In the genomic region with DNA sequence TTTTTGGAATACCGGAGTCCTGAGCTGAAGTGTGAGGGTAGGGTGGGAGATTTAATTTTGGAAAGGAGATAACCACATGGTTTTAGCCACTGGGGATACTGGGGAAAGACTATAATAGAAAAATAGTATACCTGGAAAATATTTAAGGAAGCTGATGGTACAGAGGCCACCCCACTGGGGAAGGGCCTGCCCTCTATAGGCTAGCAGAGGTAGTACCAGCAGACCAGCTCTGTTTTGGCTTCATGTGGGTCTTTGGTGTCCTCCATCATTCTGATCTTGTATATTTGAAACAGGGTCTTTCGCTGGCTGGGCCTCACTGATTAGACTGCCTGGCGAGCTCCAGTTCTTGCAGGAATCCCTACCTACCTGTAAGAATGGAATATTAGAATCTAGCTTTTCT, we compare ENCODE assay signal across 14 mouse cellular contexts. TPM values are rescaled to one million over a fixed set of nuclear protein-coding genes. Genes with fewer than 3 reads are reported as not detected.
A peak's percentile ranks its signal among the peaks of the same experiment; 100 is the strongest.
DNase-seq lines count a peak whose midpoint lies in the region; TF ChIP-seq lines count a peak whose summit lies in the region.
"Had no signal": no experiment of that assay in that cellular context is flagged by ENCODE, and none has a peak within 500 bp of the region (broad histone marks: within the 10 kb centered on the region; RNA-seq: fewer than 3 reads in every experiment).

No protein-coding gene starts in this region.

- DNase-seq in heart, adult 2 months, result no peak
- no peak for DNase-seq in heart, postnatal 4 days
- no peak for DNase-seq in lung, adult 2 months
- no peak for DNase-seq in lung, postnatal 14 days
- peak; percentile 13 for DNase-seq in ZHBTc4 (ENCODE audit: low read depth, low spot score)
- DNase-seq in layer of hippocampus, postnatal 36 days, result no peak
- no peak for DNase-seq in urinary bladder, postnatal 10 days (ENCODE audit: low spot score)
- DNase-seq: liver, embryonic 13.5 days; right cerebral cortex, postnatal 25 days had no signal

- no peaks in the 10 kb centered on the region for H3K36me3 ChIP-seq in heart, adult 2 months (ENCODE audit: control insufficient read depth, insufficient read depth, low read length)
- H3K36me3 ChIP-seq: embryonic facial prominence, embryonic 13.5 days; heart, embryonic 12.5 days; liver, embryonic 13.5 days; midbrain, embryonic 13.5 days; neural tube, embryonic 15.5 days had no signal

- TF ChIP-seq POLR2A in heart, adult 2 months (IDR thresholded peaks at IDR 0.05; ENCODE audit: insufficient read depth, low read depth, low read length), result no peak
- TF ChIP-seq POLR2A in lung, adult 2 months (IDR thresholded peaks at IDR 0.05; ENCODE audit: borderline replicate concordance, extremely low read depth, low read depth, low read length), result no peak
- TF ChIP-seq POLR2A in embryonic fibroblast, embryonic 13.5 days (IDR thresholded peaks at IDR 0.05; ENCODE audit: low read depth, low read length), result no peak

- H3K79me2 ChIP-seq in heart, adult 2 months (replicated peaks; ENCODE audit: control insufficient read depth, insufficient read depth, low read length), result no peaks in the 10 kb centered on the region

- intact Hi-C loops in heart, adult 2 months (cut with DNase I), result no loop called here

- H3K27ac ChIP-seq in heart, adult 2 months, result no peak overlapping the region
- no peak overlapping the region for H3K27ac ChIP-seq in embryonic fibroblast, embryonic 13.5 days (ENCODE audit: insufficient read depth, low read length)
- H3K27ac ChIP-seq: embryonic facial prominence, embryonic 13.5 days; liver, embryonic 13.5 days; midbrain, embryonic 13.5 days; neural tube, embryonic 15.5 days had no signal

- no peaks in the 10 kb centered on the region for H3K4me1 ChIP-seq in heart, adult 2 months (ENCODE audit: control insufficient read depth, insufficient read depth, low read length)
- H3K4me1 ChIP-seq in lung, adult 2 months (ENCODE audit: control insufficient read depth, insufficient read depth, low read length), result no peaks in the 10 kb centered on the region
- H3K4me1 ChIP-seq in embryonic fibroblast, embryonic 13.5 days (ENCODE audit: control insufficient read depth, insufficient read depth, low read length), result no peaks in the 10 kb centered on the region
- H3K4me1 ChIP-seq: embryonic facial prominence, embryonic 13.5 days; heart, embryonic 12.5 days; liver, embryonic 13.5 days; neural tube, embryonic 15.5 days had no signal

- peaks cover 2% of the 10 kb centered on the region; the same call in 1 of the 2 replicates for H3K27me3 ChIP-seq in heart, adult 2 months (ENCODE audit: control insufficient read depth, insufficient read depth, low read length)
- H3K27me3 ChIP-seq: embryonic facial prominence, embryonic 13.5 days; liver, embryonic 13.5 days; midbrain, embryonic 13.5 days; neural tube, embryonic 15.5 days had no signal

- TF ChIP-seq EP300 in heart, adult 2 months (IDR thresholded peaks at IDR 0.05; ENCODE audit: insufficient read depth, low read depth, low read length), result no peak

- no peak overlapping the region for H3K9ac ChIP-seq in heart, adult 2 months (ENCODE audit: low read depth, low read length)
- H3K9ac ChIP-seq: embryonic facial prominence, embryonic 13.5 days; heart, embryonic 12.5 days; liver, embryonic 13.5 days; midbrain, embryonic 13.5 days; neural tube, embryonic 15.5 days had no signal

- TF ChIP-seq CTCF in heart, adult 2 months (IDR thresholded peaks at IDR 0.05), result peak; percentile 69
- peak; percentile 65 for TF ChIP-seq CTCF in lung, adult 2 months (IDR thresholded peaks at IDR 0.05; ENCODE audit: insufficient read depth, low read length)
- peak; percentile 16; the same call in 1 of the 2 replicates for TF ChIP-seq CTCF in embryonic fibroblast, embryonic 13.5 days (IDR thresholded peaks at IDR 0.05; ENCODE audit: borderline replicate concordance, insufficient read depth, low read length)

- WGBS in heart, adult 2 months, result 60% methylated on average over 3 of the region's 3 CpGs
- 67% methylated on average over 3 of the region's 3 CpGs for WGBS in lung, adult 2 months

- H3K4me3 ChIP-seq in heart, adult 2 months, result no peak overlapping the region
- no peak overlapping the region for H3K4me3 ChIP-seq in lung, adult 2 months (replicated peaks; ENCODE audit: extremely low read depth, low read depth, low read length)
- no peak overlapping the region for H3K4me3 ChIP-seq in embryonic fibroblast, embryonic 13.5 days (ENCODE audit: insufficient read depth, low read length)
- H3K4me3 ChIP-seq: embryonic facial prominence, embryonic 13.5 days; heart, embryonic 12.5 days; liver, embryonic 13.5 days; midbrain, embryonic 13.5 days; neural tube, embryonic 15.5 days had no signal

RNA-seq across cellular contexts. Expression of gene Coa6, which starts 24.0 kb away (rescaled TPM):
- total RNA-seq in heart, adult 2 months (2021), result 10 to 100 TPM; 24.1 to 28.9 TPM
- 19.9 and 29.2 TPM in 2 replicates for polyA plus RNA-seq in heart, adult 2 months (2012; rRNA removed)
- total RNA-seq in heart, postnatal 4 days (2021), result 10 to 100 TPM; 25.6 to 25.9 TPM
- polyA plus RNA-seq in lung, adult 2 months (2012; rRNA removed), result 31.2 and 48.4 TPM in 2 replicates
- 10.4 and 15.3 TPM in 2 replicates for polyA plus RNA-seq in embryonic fibroblast, embryonic 13.5 days (2011; ENCODE audit: insufficient read length, low read depth, missing spikeins)
- 10 to 100 TPM; 25.5 to 29.8 TPM for total RNA-seq in layer of hippocampus, postnatal 36 days (2021)

Comparison
In these comparisons a context has a peak if more than half of its experiments do, and no peak if none do; other contexts are left out.
1. CTCF ChIP-seq: peak in every context shown above with its lines; median percentile 69 in heart, adult 2 months; 65 in lung, adult 2 months; 16 in embryonic fibroblast, embryonic 13.5 days.